In genomic region chr13:40899994-40900970, GRCm38 (mm10) we compare ENCODE assay signal across 16 mouse cellular contexts. TPM values are rescaled to one million over a fixed set of nuclear protein-coding genes. Genes with fewer than 3 reads are reported as not detected.
DNase-seq lines count a peak whose midpoint lies in the region; ATAC-seq lines count a peak whose summit lies in the region.
"Had no signal": no experiment of that assay in that cellular context is flagged by ENCODE, and none has a peak within 500 bp of the region (broad histone marks: within the 10 kb centered on the region; RNA-seq: fewer than 3 reads in every experiment).

No protein-coding gene starts in this region.

- WGBS in kidney, embryonic 14.5 days: 68% methylated on average over 15 of the region's 15 CpGs
- 84% methylated on average over 15 of the region's 15 CpGs for WGBS in midbrain, embryonic 10.5 days
- WGBS in forebrain, embryonic 14.5 days: 85% methylated on average over 15 of the region's 15 CpGs
- 84% methylated on average over 15 of the region's 15 CpGs for WGBS in midbrain, embryonic 15.5 days

- DNase-seq in kidney, postnatal 4 days: no peak
- peak; percentile 59 for DNase-seq in 416B (ENCODE audit: low read depth)
- peak; percentile 71 for DNase-seq in embryo, embryonic 10 days (ENCODE audit: low spot score)
- DNase-seq in midbrain, embryonic 10.5 days (ENCODE audit: low spot score): no peak
- DNase-seq in forebrain, embryonic 14.5 days (ENCODE audit: low spot score): no peak
- DNase-seq: cerebellum, adult 11-12 months; lung, postnatal 4 days; thymus, postnatal 14 days had no signal

- H3K4me3 ChIP-seq in kidney, embryonic 14.5 days (ENCODE audit: low read length): no peak overlapping the region
- no peak overlapping the region for H3K4me3 ChIP-seq in midbrain, embryonic 10.5 days
- no peak overlapping the region for H3K4me3 ChIP-seq in forebrain, embryonic 14.5 days (ENCODE audit: low read depth, low read length)
- no peak overlapping the region for H3K4me3 ChIP-seq in midbrain, embryonic 15.5 days
- H3K4me3 ChIP-seq: embryonic facial prominence, embryonic 15.5 days; heart, embryonic 10.5 days; hindbrain, embryonic 13.5 days; limb, embryonic 15.5 days had no signal

- ATAC-seq in kidney, embryonic 14.5 days (ENCODE audit: low FRiP score, low TSS enrichment): no peak
- ATAC-seq in megakaryocyte, adult 5-6 weeks (ENCODE audit: poor library complexity, severe bottlenecking): peak; percentile 84
- ATAC-seq in forebrain, embryonic 14.5 days: no peak
- no peak for ATAC-seq in midbrain, embryonic 15.5 days (replicated peaks)
- ATAC-seq: Patski had no signal

- no peaks in the 10 kb centered on the region for H3K27me3 ChIP-seq in kidney, embryonic 14.5 days (ENCODE audit: control insufficient read depth, insufficient read depth, low read length)
- H3K27me3 ChIP-seq in midbrain, embryonic 10.5 days (ENCODE audit: low read depth, poor library complexity, severe bottlenecking): no peaks in the 10 kb centered on the region
- no peaks in the 10 kb centered on the region for H3K27me3 ChIP-seq in forebrain, embryonic 14.5 days (replicated peaks; ENCODE audit: control insufficient read depth, insufficient read depth, low read length)
- no peaks in the 10 kb centered on the region for H3K27me3 ChIP-seq in midbrain, embryonic 15.5 days (replicated peaks)
- H3K27me3 ChIP-seq: embryonic facial prominence, embryonic 15.5 days; hindbrain, embryonic 13.5 days; limb, embryonic 15.5 days; Patski had no signal

- H3K9ac ChIP-seq in kidney, embryonic 14.5 days (ENCODE audit: low read depth, low read length): 0 out of 2 replicates have a peak overlapping the region, but pooled peaks have one; percentile 12
- H3K9ac ChIP-seq in forebrain, embryonic 14.5 days (ENCODE audit: low read length): no peak overlapping the region
- no peak overlapping the region for H3K9ac ChIP-seq in midbrain, embryonic 15.5 days
- H3K9ac ChIP-seq: embryonic facial prominence, embryonic 15.5 days; hindbrain, embryonic 13.5 days; limb, embryonic 15.5 days had no signal

- 0 out of 2 replicates have a peak, but pooled peaks cover 3% of the 10 kb centered on the region for H3K4me1 ChIP-seq in kidney, embryonic 14.5 days (ENCODE audit: control insufficient read depth, insufficient read depth, low read length)
- H3K4me1 ChIP-seq in midbrain, embryonic 10.5 days: peaks cover 11% of the 10 kb centered on the region; the same call in 1 of the 2 replicates
- H3K4me1 ChIP-seq in forebrain, embryonic 14.5 days (ENCODE audit: control insufficient read depth, insufficient read depth, low read length): no peaks in the 10 kb centered on the region
- H3K4me1 ChIP-seq in midbrain, embryonic 15.5 days: no peaks in the 10 kb centered on the region
- H3K4me1 ChIP-seq: hindbrain, embryonic 13.5 days had no signal

- H3K36me3 ChIP-seq in kidney, embryonic 14.5 days (ENCODE audit: control insufficient read depth, insufficient read depth, low read length): no peaks in the 10 kb centered on the region
- H3K36me3 ChIP-seq in midbrain, embryonic 10.5 days: no peaks in the 10 kb centered on the region
- H3K36me3 ChIP-seq in forebrain, embryonic 14.5 days (ENCODE audit: control insufficient read depth, insufficient read depth, low read length): no peaks in the 10 kb centered on the region
- no peaks in the 10 kb centered on the region for H3K36me3 ChIP-seq in midbrain, embryonic 15.5 days (replicated peaks)
- H3K36me3 ChIP-seq: embryonic facial prominence, embryonic 15.5 days; heart, embryonic 10.5 days; hindbrain, embryonic 13.5 days; limb, embryonic 15.5 days had no signal

- no peak overlapping the region for H3K4me2 ChIP-seq in kidney, embryonic 14.5 days (replicated peaks; ENCODE audit: low read depth, low read length)
- H3K4me2 ChIP-seq in forebrain, embryonic 14.5 days (ENCODE audit: low read length): no peak overlapping the region
- H3K4me2 ChIP-seq in midbrain, embryonic 15.5 days: no peak overlapping the region
- H3K4me2 ChIP-seq: embryonic facial prominence, embryonic 15.5 days; hindbrain, embryonic 13.5 days; limb, embryonic 15.5 days had no signal

- no peaks in the 10 kb centered on the region for H3K9me3 ChIP-seq in kidney, embryonic 14.5 days (ENCODE audit: control insufficient read depth, low read length)
- H3K9me3 ChIP-seq in midbrain, embryonic 10.5 days (replicated peaks): no peaks in the 10 kb centered on the region
- H3K9me3 ChIP-seq in forebrain, embryonic 14.5 days (replicated peaks; ENCODE audit: control insufficient read depth, low read length): no peaks in the 10 kb centered on the region
- H3K9me3 ChIP-seq in midbrain, embryonic 15.5 days: no peaks in the 10 kb centered on the region
- H3K9me3 ChIP-seq: embryonic facial prominence, embryonic 15.5 days; heart, embryonic 10.5 days; hindbrain, embryonic 13.5 days; limb, embryonic 15.5 days had no signal

- H3K27ac ChIP-seq in kidney, embryonic 14.5 days (ENCODE audit: low read depth, low read length): no peak overlapping the region
- H3K27ac ChIP-seq in midbrain, embryonic 10.5 days (replicated peaks): no peak overlapping the region
- no peak overlapping the region for H3K27ac ChIP-seq in forebrain, embryonic 14.5 days (ENCODE audit: low read depth, low read length)
- no peak overlapping the region for H3K27ac ChIP-seq in midbrain, embryonic 15.5 days
- H3K27ac ChIP-seq: embryonic facial prominence, embryonic 15.5 days; heart, embryonic 10.5 days; hindbrain, embryonic 13.5 days; limb, embryonic 15.5 days had no signal

RNA-seq across cellular contexts. Expression of gene Gcnt2, which starts 40.7 kb away (rescaled TPM):
- 3.4 and 6.9 TPM in 2 replicates for polyA plus RNA-seq in kidney, embryonic 14.5 days (2014; fragmentation: Nextera tagmentation; extraction: Ambion mirVana)
- 22.7 and 23.6 TPM in 2 replicates for total RNA-seq in megakaryocyte, adult 5-6 weeks (2015)
- total RNA-seq in megakaryocyte, adult 5-6 weeks (2017): 11.7 and 15.3 TPM in 2 replicates
- polyA plus RNA-seq in midbrain, embryonic 10.5 days (2016; fragmentation: Nextera tagmentation; extraction: Ambion mirVana): 2.7 and 3.8 TPM in 2 replicates
- polyA plus RNA-seq in forebrain, embryonic 14.5 days (2014; fragmentation: Nextera tagmentation; extraction: Ambion mirVana): 4.8 and 5.2 TPM in 2 replicates
- polyA plus RNA-seq in midbrain, embryonic 15.5 days (2015; fragmentation: Nextera tagmentation; extraction: Ambion mirVana): 3.6 and 3.7 TPM in 2 replicates

Comparison
In these comparisons a context has a peak if more than half of its experiments do, and no peak if none do; other contexts are left out.
1. DNase-seq: peak in 416B (single experiment) and embryo, embryonic 10 days (single experiment); none in kidney, postnatal 4 days (0 of 2), midbrain, embryonic 10.5 days (single experiment) and forebrain, embryonic 14.5 days (single experiment).